Mouse (Mus musculus) embryonic fibroblast, embryonic 13.5 days (primary cell): Measurements from ENCODE around the gene Exoc2.

Experiments
- CTCF ChIP-seq: IDR thresholded peaks from 2 replicates; pipeline ENCODE4 v1.5.1; 2011; ENCODE audit warnings: mild to moderate bottlenecking, control low read depth, low read length, moderate library complexity, borderline replicate concordance; ENCODE audit not compliant: insufficient read depth
- POLR2A ChIP-seq: IDR thresholded peaks from 2 replicates; pipeline ENCODE4 v1.6.1; 2011; ENCODE audit warnings: low read depth, mild to moderate bottlenecking, control low read depth, low read length, moderate library complexity

GRCm38 (mm10) chr13:30873472-30873871 lies 100.4 kb downstream of the Exoc2 start:
- TF ChIP-seq CTCF (no peak), POLR2A (no peak)
